Mouse (Mus musculus): ENCODE measurements around the gene Herpud1. TPM values are rescaled to one million over a fixed set of nuclear protein-coding genes. Genes with fewer than 3 reads are reported as not detected.

Gene Herpud1
- total and polyA plus RNA-seq, 2 experiments, result 421 to 575 TPM

DNA sequence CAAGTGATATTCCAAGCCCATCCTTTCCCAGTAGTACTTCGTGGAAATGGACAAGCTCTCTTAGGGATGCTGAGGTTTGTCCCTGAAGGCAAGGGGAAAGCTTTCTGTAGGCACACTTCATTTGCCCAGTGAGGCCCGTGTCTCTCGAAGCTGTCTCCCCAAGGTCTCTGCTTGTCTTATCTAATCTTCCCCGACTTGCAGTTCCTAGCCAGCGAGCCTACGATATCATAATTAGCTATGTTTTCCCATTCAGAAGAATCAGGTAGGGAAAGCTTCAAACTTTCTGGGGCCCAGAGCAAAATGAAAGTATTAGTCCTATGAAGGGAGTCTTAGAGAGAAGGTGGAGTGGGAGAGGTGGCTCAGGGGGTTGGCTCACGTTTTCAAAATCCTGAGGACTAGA lies 2.1 kb upstream of the Herpud1 start:
- no peak for DNase-seq (ENCODE audit: extremely low read depth, low read depth, low spot score)
- TF ChIP-seq CTCF (IDR thresholded peaks at IDR 0.05; ENCODE audit: low read depth, low read length) (no peak), POLR2A (IDR thresholded peaks at IDR 0.05; ENCODE audit: extremely low read depth, insufficient read depth, low read length) (no peak)
- Histone ChIP-seq H3K27ac (replicated peaks; ENCODE audit: insufficient read depth, low read depth, low read length) (no peak overlapping the region), H3K27me3 (ENCODE audit: control insufficient read depth, insufficient read depth, low read length) (no peaks in the 10 kb centered on the region), H3K4me3 (ENCODE audit: insufficient read depth, low read depth, low read length) (no peak overlapping the region), H3K4me1 (ENCODE audit: control insufficient read depth, insufficient read depth, low read length) (peaks cover 9% of the 10 kb centered on the region; the same call in 1 of the 2 replicates), H3K9ac (ENCODE audit: low read depth, low read length) (no peak overlapping the region), H3K79me2 (ENCODE audit: control insufficient read depth, insufficient read depth, low read length) (peaks cover 12% of the 10 kb centered on the region; the same call in 1 of the 2 replicates), H3K36me3 (ENCODE audit: control insufficient read depth, insufficient read depth, low read length) (peaks cover 10% of the 10 kb centered on the region)
- 76% methylated on average over 7 of the region's 7 CpGs for WGBS

- TF ChIP-seq POLR2A (IDR thresholded peaks at IDR 0.05; ENCODE audit: extremely low read depth, insufficient read depth, low read length), result no peak
- TF ChIP-seq CTCF (IDR thresholded peaks at IDR 0.05; ENCODE audit: low read depth, low read length), result no peak
- Histone ChIP-seq H3K4me1 (ENCODE audit: control insufficient read depth, insufficient read depth, low read length) (peaks cover 14% of the 10 kb centered on the region; the same call in 1 of the 2 replicates), H3K27me3 (ENCODE audit: control insufficient read depth, insufficient read depth, low read length) (no peaks in the 10 kb centered on the region), H3K79me2 (ENCODE audit: control insufficient read depth, insufficient read depth, low read length) (peaks cover 12% of the 10 kb centered on the region; the same call in 1 of the 2 replicates), H3K36me3 (ENCODE audit: control insufficient read depth, insufficient read depth, low read length) (peaks cover 24% of the 10 kb centered on the region), H3K27ac (replicated peaks; ENCODE audit: insufficient read depth, low read depth, low read length) (peak overlapping the region; percentile 94), H3K9ac (ENCODE audit: low read depth, low read length) (peak overlapping the region; percentile 96), H3K4me3 (ENCODE audit: insufficient read depth, low read depth, low read length) (peak overlapping the region; percentile 78)
- 15% methylated on average over 20 of the region's 20 CpGs for WGBS
- DNase-seq (ENCODE audit: extremely low read depth, low read depth, low spot score), result peak; percentile 44
Measured at GRCm38 (mm10) chr8:94385506-94386213, 578 bp upstream of the Herpud1 start.

DNA sequence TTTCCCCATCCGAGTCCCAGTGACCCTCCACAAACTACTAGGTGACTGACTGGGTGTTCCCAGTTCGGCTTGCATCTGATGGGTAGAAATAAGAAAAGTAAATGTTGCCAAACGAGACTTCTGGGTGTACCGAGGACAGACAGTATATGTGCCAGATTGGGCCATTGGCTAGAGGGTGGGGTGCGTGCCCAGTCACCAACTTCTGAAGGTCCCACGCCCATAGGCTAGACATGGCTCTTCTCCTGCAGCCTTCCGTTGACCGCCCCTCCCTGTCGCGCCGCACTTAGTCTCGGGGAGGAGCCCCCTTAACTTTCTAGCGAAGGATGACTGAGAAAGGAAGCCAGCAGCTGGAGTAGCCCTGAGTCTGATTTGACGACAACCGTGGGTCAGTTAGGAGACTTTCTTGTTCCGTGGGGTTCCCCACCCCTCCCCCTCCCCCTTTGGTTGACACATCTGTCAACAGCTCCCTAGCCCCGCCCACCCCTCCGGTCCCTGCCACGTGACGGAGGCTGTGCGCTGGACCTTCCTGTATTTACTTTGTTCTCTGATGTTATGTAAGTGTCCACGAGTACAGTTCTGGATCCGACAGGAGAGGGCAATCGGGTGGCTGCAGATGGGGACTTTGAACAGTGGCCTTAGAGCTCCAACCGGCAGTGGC lies 918 bp downstream of the Herpud1 start:
- Histone ChIP-seq H3K27ac (replicated peaks; ENCODE audit: insufficient read depth, low read depth, low read length) (peak overlapping the region; percentile 98), H3K4me3 (ENCODE audit: insufficient read depth, low read depth, low read length) (peak overlapping the region; percentile 84), H3K4me1 (ENCODE audit: control insufficient read depth, insufficient read depth, low read length) (peaks cover 27% of the 10 kb centered on the region), H3K9ac (ENCODE audit: low read depth, low read length) (peak overlapping the region; percentile 97), H3K27me3 (ENCODE audit: control insufficient read depth, insufficient read depth, low read length) (no peaks in the 10 kb centered on the region), H3K79me2 (ENCODE audit: control insufficient read depth, insufficient read depth, low read length) (peaks cover 12% of the 10 kb centered on the region; the same call in 1 of the 2 replicates), H3K36me3 (ENCODE audit: control insufficient read depth, insufficient read depth, low read length) (peaks cover 39% of the 10 kb centered on the region)
- TF ChIP-seq CTCF (IDR thresholded peaks at IDR 0.05; ENCODE audit: low read depth, low read length) (no peak), POLR2A (IDR thresholded peaks at IDR 0.05; ENCODE audit: extremely low read depth, insufficient read depth, low read length) (peak; percentile 56; the same call in 1 of the 2 replicates)
- 0% methylated on average over 25 of the region's 25 CpGs for WGBS
- DNase-seq (ENCODE audit: extremely low read depth, low read depth, low spot score), result peak; percentile 95

DNA sequence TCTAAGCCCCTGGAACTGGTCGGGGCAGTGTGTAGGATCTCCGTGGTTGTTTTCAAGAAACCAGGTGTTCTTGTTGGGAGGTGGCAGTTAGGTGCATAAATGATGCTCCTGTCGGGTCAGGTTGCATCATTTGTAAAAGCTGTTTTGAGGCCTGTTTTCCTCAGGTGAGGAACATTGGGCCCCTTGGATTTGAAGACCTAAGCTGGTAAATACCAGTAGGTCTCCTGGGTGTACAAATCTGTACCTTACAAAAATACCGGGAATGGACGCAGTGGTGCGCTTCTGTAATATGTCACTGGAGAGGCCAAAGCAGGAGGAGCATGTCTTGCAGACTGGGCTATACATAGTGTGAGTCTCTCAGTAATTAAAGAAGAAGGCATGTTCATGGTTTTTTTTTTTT lies 1.5 kb downstream of the Herpud1 start:
- Histone ChIP-seq H3K4me1 (ENCODE audit: control insufficient read depth, insufficient read depth, low read length) (peaks cover 31% of the 10 kb centered on the region), H3K27me3 (ENCODE audit: control insufficient read depth, insufficient read depth, low read length) (no peaks in the 10 kb centered on the region), H3K36me3 (ENCODE audit: control insufficient read depth, insufficient read depth, low read length) (peaks cover 46% of the 10 kb centered on the region), H3K27ac (replicated peaks; ENCODE audit: insufficient read depth, low read depth, low read length) (peak overlapping the region; percentile 98), H3K9ac (ENCODE audit: low read depth, low read length) (peak overlapping the region; percentile 91), H3K79me2 (ENCODE audit: control insufficient read depth, insufficient read depth, low read length) (peaks cover 12% of the 10 kb centered on the region; the same call in 1 of the 2 replicates), H3K4me3 (ENCODE audit: insufficient read depth, low read depth, low read length) (peak overlapping the region; percentile 84)
- DNase-seq (ENCODE audit: extremely low read depth, low read depth, low spot score), result no peak
- 3% methylated on average over 6 of the region's 6 CpGs for WGBS
- TF ChIP-seq CTCF (IDR thresholded peaks at IDR 0.05; ENCODE audit: low read depth, low read length), result no peak
- TF ChIP-seq POLR2A (IDR thresholded peaks at IDR 0.05; ENCODE audit: extremely low read depth, insufficient read depth, low read length), result no peak

GRCm38 (mm10) chr8:94389531-94389930 lies 3.3 kb downstream of the Herpud1 start:
- peak overlapping the region; percentile 59 for H3K27ac ChIP-seq (replicated peaks; ENCODE audit: insufficient read depth, low read depth, low read length)

More at GRCm38 (mm10) chr8:94389531-94389930, 3.3 kb downstream of the Herpud1 start:
- Histone ChIP-seq H3K4me1 (ENCODE audit: control insufficient read depth, insufficient read depth, low read length) (peaks cover 32% of the 10 kb centered on the region), H3K9ac (ENCODE audit: low read depth, low read length) (peak overlapping the region; percentile 52), H3K4me3 (ENCODE audit: insufficient read depth, low read depth, low read length) (peak overlapping the region; percentile 4), H3K79me2 (ENCODE audit: control insufficient read depth, insufficient read depth, low read length) (peaks cover 12% of the 10 kb centered on the region; the same call in 1 of the 2 replicates), H3K27me3 (ENCODE audit: control insufficient read depth, insufficient read depth, low read length) (no peaks in the 10 kb centered on the region), H3K36me3 (ENCODE audit: control insufficient read depth, insufficient read depth, low read length) (peaks cover 62% of the 10 kb centered on the region)
- no peak for TF ChIP-seq POLR2A (IDR thresholded peaks at IDR 0.05; ENCODE audit: extremely low read depth, insufficient read depth, low read length)
- TF ChIP-seq CTCF (IDR thresholded peaks at IDR 0.05; ENCODE audit: low read depth, low read length), result no peak
- WGBS, result 32% methylated on average over 6 of the region's 6 CpGs
- DNase-seq (ENCODE audit: extremely low read depth, low read depth, low spot score), result peak; percentile 45

Data from liver, adult 2 months (tissue).